Mouse (Mus musculus) spleen, adult 18-20 months (tissue): Measurements from ENCODE around the gene Slc23a4.

Experiments
- DNase-seq, 2 experiments: peaks; one replicate each; pipeline ENCODE4 v3.0.0; 2022; ENCODE audit warnings: mixed read lengths in 2 of 2

Gene Slc23a4

GRCm38 (mm10) chr6:34909631-34910345 is 78.4 kb downstream of the Slc23a4 start:
- no peak for DNase-seq

GRCm38 (mm10) chr6:34907696-34908260 is 80.4 kb downstream of the Slc23a4 start:
- no peak for DNase-seq

- DNase-seq = no peak
These were observed 81.0 kb downstream of the Slc23a4 start for GRCm38 (mm10) chr6:34907121-34907614.

- DNase-seq = no peak
These were observed 81.5 kb downstream of the Slc23a4 start for GRCm38 (mm10) chr6:34906661-34907060.

- no peak for DNase-seq
These were observed 82.1 kb downstream of the Slc23a4 start for GRCm38 (mm10) chr6:34906125-34906524.

- DNase-seq = no peak
These were observed 83.8 kb downstream of the Slc23a4 start for GRCm38 (mm10) chr6:34904361-34904760.

GRCm38 (mm10) chr6:34903851-34904250 is 84.4 kb downstream of the Slc23a4 start:
- DNase-seq = no peak

GRCm38 (mm10) chr6:34903441-34903840 is 84.8 kb downstream of the Slc23a4 start:
- no peak for DNase-seq

- no peak for DNase-seq
These were observed 85.6 kb downstream of the Slc23a4 start for GRCm38 (mm10) chr6:34902578-34902977.

- peak in 1 of 2 experiments; percentile 37 for DNase-seq
These were observed 86.2 kb downstream of the Slc23a4 start for GRCm38 (mm10) chr6:34901911-34902444.

GRCm38 (mm10) chr6:34900990-34901389 is 87.2 kb downstream of the Slc23a4 start:
- DNase-seq = no peak

- DNase-seq = no peak
These were observed 89.1 kb downstream of the Slc23a4 start for GRCm38 (mm10) chr6:34899127-34899526.

GRCm38 (mm10) chr6:34896168-34896780 is 91.9 kb downstream of the Slc23a4 start:
- DNase-seq = no peak

GRCm38 (mm10) chr6:34895569-34895968 is 92.6 kb downstream of the Slc23a4 start:
- DNase-seq = no peak
